Mouse (Mus musculus): ENCODE results near the gene Grm3.

DNA sequence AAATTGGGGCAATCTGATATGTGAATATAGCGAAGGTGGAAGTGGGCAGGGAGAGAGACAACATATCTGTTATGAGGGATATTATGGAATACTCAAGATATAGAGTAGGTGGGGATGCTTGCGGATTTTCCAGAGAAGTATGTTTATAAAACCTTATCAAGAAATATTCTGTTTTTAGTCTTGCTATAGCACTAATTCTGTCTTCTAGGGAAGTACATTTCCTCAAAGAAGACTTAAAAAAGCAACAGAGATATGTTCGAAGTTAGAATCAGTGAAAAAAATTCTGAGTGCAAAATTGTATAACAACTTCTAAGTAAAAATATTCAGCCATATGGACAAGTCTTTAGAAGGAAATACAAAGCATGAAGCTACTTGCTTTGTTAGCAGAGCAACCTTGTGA is 61.6 kb downstream of the Grm3 start:
- TF ChIP-seq POLR2A (IDR thresholded peaks at IDR 0.05; ENCODE audit: low read depth, low read length): no peak
- TF ChIP-seq CTCF (IDR thresholded peaks at IDR 0.05; ENCODE audit: borderline replicate concordance, insufficient read depth, low read length): no peak
